In the genomic region with DNA sequence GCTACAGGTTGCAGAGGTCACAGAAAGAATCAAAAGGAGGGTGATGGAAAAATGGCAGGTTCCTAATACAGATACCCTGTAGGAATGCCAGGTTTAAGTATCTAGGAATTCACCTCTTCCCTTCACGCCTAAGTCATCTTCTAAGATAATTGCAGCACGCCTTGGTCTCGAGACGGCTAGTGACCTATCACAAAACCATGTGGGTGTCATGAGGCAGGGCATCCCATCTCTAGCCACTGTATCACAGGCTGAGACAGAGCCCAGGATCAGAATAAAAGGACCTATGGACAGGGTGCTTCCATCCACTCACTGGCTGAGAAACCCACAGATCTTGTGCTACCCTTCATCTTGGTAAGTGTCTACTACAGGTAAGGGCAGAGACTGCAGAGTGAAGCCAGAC, we compare ENCODE assay signal across 22 mouse cellular contexts. TPM values are rescaled to one million over a fixed set of nuclear protein-coding genes. Genes with fewer than 3 reads are reported as not detected.
"Had no signal": no experiment of that assay in that cellular context is flagged by ENCODE, and none has a peak within 500 bp of the region (broad histone marks: within the 10 kb centered on the region; RNA-seq: fewer than 3 reads in every experiment).

A gene (plus strand): TSS at position 301 of the 400 bp plus-strand sequence.

- H3K4me2 ChIP-seq: neural tube, embryonic 12.5 days; neural tube, embryonic 13.5 days; neural tube, embryonic 15.5 days; stomach, embryonic 15.5 days had no signal

- DNase-seq: retina, postnatal 1 day; right cerebral cortex, adult 18-20 months; right cerebral cortex, postnatal 14 days; right cerebral cortex, postnatal 25 days; right cerebral cortex, postnatal 4 days; spleen, adult 18-20 months; thymus, adult 18-20 months; thymus, adult 2 months; thymus, postnatal 14 days; thymus, postnatal 25 days; thymus, postnatal 36 days; thymus, postnatal 4 days had no signal

- H3K36me3 ChIP-seq: neural tube, embryonic 12.5 days; neural tube, embryonic 13.5 days; neural tube, embryonic 15.5 days; stomach, embryonic 15.5 days had no signal

- H3K9ac ChIP-seq: neural tube, embryonic 12.5 days; neural tube, embryonic 13.5 days; neural tube, embryonic 15.5 days; stomach, embryonic 15.5 days had no signal

- H3K9me3 ChIP-seq: neural tube, embryonic 12.5 days; neural tube, embryonic 13.5 days; neural tube, embryonic 15.5 days; stomach, embryonic 15.5 days had no signal

- H3K4me1 ChIP-seq: neural tube, embryonic 12.5 days; neural tube, embryonic 13.5 days; neural tube, embryonic 15.5 days; stomach, embryonic 15.5 days had no signal

- H3K4me3 ChIP-seq: neural tube, embryonic 12.5 days; neural tube, embryonic 13.5 days; neural tube, embryonic 15.5 days; stomach, embryonic 15.5 days had no signal

- H3K27ac ChIP-seq: neural tube, embryonic 12.5 days; neural tube, embryonic 13.5 days; neural tube, embryonic 15.5 days; stomach, embryonic 15.5 days had no signal

- H3K27me3 ChIP-seq: neural tube, embryonic 12.5 days; neural tube, embryonic 13.5 days; neural tube, embryonic 15.5 days; stomach, embryonic 15.5 days had no signal

RNA-seq across cellular contexts. Expression of the gene that starts here (rescaled TPM):
- polyA plus RNA-seq: neural tube, embryonic 11.5 days; neural tube, embryonic 12.5 days; neural tube, embryonic 13.5 days; neural tube, embryonic 14.5 days; neural tube, embryonic 15.5 days; small intestine, adult 2 months; spleen, adult 2 months; stomach, embryonic 14.5 days; stomach, embryonic 15.5 days; thymus, postnatal 0 days had no signal
